Mouse (Mus musculus) adrenal gland, postnatal 36 days (tissue): ENCODE measurements around the gene Skor1. TPM values are rescaled to one million over a fixed set of nuclear protein-coding genes. Genes with fewer than 3 reads are reported as not detected.

Source experiments
- DNase-seq, 2 experiments: peaks; one replicate each; pipeline ENCODE4 v3.0.0; 2021; ENCODE audit warnings: mixed read lengths in 1 of 2
- total RNA-seq, 2 experiments: library from RNA; stranded (reverse); gene quantifications; 2 replicates each; pipeline ENCODE4 v1.2.3; 2021

Skor1 gene
- total RNA-seq, 2 experiments from 2014 or later, result 0.10 to 0.13 TPM

- peak in 1 of 2 experiments; percentile 40 for DNase-seq
Measured at GRCm38 (mm10) chr9:63091101-63091921, 57.5 kb downstream of the Skor1 start.

- no peak for DNase-seq
Measured at GRCm38 (mm10) chr9:63089141-63089540, 59.6 kb downstream of the Skor1 start.

Other genes with a start within 250 kb of the Skor1 start
- gene Pias1, start 161.0 kb downstream of the Skor1 start, total RNA-seq, result 10 to 100 TPM; 32.2 to 33.7 TPM
- gene Map2k5, start 228.9 kb upstream of the Skor1 start, total RNA-seq, result 10 to 100 TPM; 21.2 to 38.2 TPM